Mouse (Mus musculus) liver, postnatal 0 days (tissue): Measurements from ENCODE around the gene Tac2. TPM values are rescaled to one million over a fixed set of nuclear protein-coding genes. Genes with fewer than 3 reads are reported as not detected.

ENCODE experiments used
- ATAC-seq: fragments of 200-750 bp; cut with Nextera tagmentation; 2 replicates; pipeline ENCODE4 v1.8.0; 2017; ENCODE audit warnings: mild to moderate bottlenecking, moderate library complexity
- DNase-seq: peaks from one replicate; pipeline ENCODE4 v3.0.0-alpha.2; 2016
- H3K27ac ChIP-seq: fragments of 300-500 bp; sonication (generic); 2 replicates; pipeline ENCODE4 v1.5.1; 2014; ENCODE audit warnings: antibody characterized with exemption, moderate library complexity, mild to moderate bottlenecking, low read depth
- H3K27me3 ChIP-seq: fragments of 300-500 bp; sonication (generic); 2 replicates; pipeline ENCODE4 v1.6.1; 2014; ENCODE audit warnings: low read length, control low read depth, mixed read lengths; ENCODE audit not compliant: insufficient read depth
- H3K36me3 ChIP-seq: fragments of 300-500 bp; sonication (generic); replicated peaks from 2 replicates; pipeline ENCODE4 v1.6.1; 2014; ENCODE audit warnings: mild to moderate bottlenecking, control low read depth, low read length, moderate library complexity, mixed read lengths; ENCODE audit not compliant: insufficient read depth
- H3K4me1 ChIP-seq: fragments of 300-500 bp; sonication (generic); 2 replicates; pipeline ENCODE4 v1.6.1; 2014; ENCODE audit warnings: antibody characterized with exemption, mild to moderate bottlenecking, control low read depth; ENCODE audit not compliant: insufficient read depth
- H3K4me2 ChIP-seq: fragments of 300-500 bp; sonication (generic); 2 replicates; pipeline ENCODE4 v1.6.1; 2014; ENCODE audit warnings: low read depth, mild to moderate bottlenecking, low read length, moderate library complexity, mixed read lengths
- H3K4me3 ChIP-seq: fragments of 300-500 bp; sonication (generic); 2 replicates; pipeline ENCODE4 v1.5.1; 2014; ENCODE audit warnings: low read depth, low read length
- H3K9ac ChIP-seq: fragments of 300-500 bp; sonication (generic); replicated peaks from 2 replicates; pipeline ENCODE4 v1.6.1; 2014; ENCODE audit warnings: mild to moderate bottlenecking, moderate library complexity
- H3K9me3 ChIP-seq: fragments of 300-500 bp; sonication (generic); 2 replicates; pipeline ENCODE4 v1.6.1; 2016; ENCODE audit warnings: mild to moderate bottlenecking, control low read depth, low read length, mixed read lengths
- CTCF ChIP-seq: sonication (generic); IDR thresholded peaks from 2 replicates; pipeline ENCODE4 v1.5.1; 2016; ENCODE audit warnings: antibody characterized with exemption, low read depth
- EP300 ChIP-seq: IDR thresholded peaks from 2 replicates; pipeline ENCODE4 v1.6.1; 2016; ENCODE audit warnings: antibody characterized with exemption, low read depth, mild to moderate bottlenecking
- WGBS: fragments of 180-500 bp; shearing (Covaris S2); extraction: QIAGEN DNeasy Blood & Tissue Kit; methylation state at CpG from one replicate; pipeline ENCODE4 v1.1.7; 2014; ENCODE audit not compliant: insufficient replicate concordance; 5-methylcytosine and 5-hydroxymethylcytosine counted together
- polyA plus RNA-seq: library from polyadenylated mRNA; unstranded; fragments of >200 nt; fragmentation: Nextera tagmentation; extraction: Ambion mirVana; gene quantifications from 2 replicates; pipeline ENCODE4 v1.2.1, GENCODE M21; 2015

The Tac2 gene
- polyA plus RNA-seq, 1 experiment from 2014 or later: 2.3 TPM

DNA sequence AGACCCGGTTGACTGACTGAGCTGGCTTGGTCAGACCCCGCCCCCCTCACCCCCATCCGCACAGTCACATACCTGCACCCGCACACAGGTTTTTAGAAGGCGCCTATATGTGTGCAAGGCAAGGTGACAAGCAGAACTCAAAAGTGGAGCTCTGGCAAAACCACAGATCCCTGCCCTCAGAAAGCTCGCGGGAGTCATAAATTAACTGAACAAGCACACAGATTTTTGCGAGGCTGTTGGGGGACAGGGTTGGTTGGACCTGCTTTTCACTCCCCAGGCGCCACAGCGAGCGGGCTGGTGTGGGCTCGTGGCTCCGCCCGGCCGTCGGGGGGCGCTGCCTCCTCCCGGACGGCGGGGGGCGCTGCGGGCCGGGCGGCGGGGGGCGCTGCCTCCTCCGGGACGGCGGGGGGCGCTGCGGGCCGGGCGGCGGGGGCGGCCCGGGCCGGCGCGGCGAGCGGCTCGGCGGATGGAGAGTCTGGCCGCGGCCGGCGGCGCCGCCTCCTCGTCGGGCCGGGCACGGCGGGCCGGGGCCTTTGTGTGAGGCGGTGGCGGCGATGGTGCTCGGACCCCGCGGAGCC lies 14.9 kb downstream of the Tac2 start, which contains the start of gene Zbtb39:
Gene Zbtb39, plus strand, starts transcription at position 456 of the 578 bp plus-strand sequence.
- 1% methylated on average over 28 of the region's 61 CpGs for WGBS
- Histone ChIP-seq H3K27ac (peak within 1 kb of the TSS; percentile 90), H3K9me3 (no peaks in the 10 kb centered on the region), H3K27me3 (no peaks in the 10 kb centered on the region), H3K4me2 (peak within 1 kb of the TSS; percentile 89), H3K4me1 (peaks cover 31% of the 10 kb centered on the region), H3K36me3 (peaks cover 28% of the 10 kb centered on the region), H3K4me3 (peak within 1 kb of the TSS; percentile 82), H3K9ac (peak within 1 kb of the TSS; percentile 95)
- DNase-seq (peak; percentile 85), ATAC-seq (peak; percentile 77)
- peak; percentile 62 for TF ChIP-seq CTCF
- TF ChIP-seq EP300: no peak

DNA sequence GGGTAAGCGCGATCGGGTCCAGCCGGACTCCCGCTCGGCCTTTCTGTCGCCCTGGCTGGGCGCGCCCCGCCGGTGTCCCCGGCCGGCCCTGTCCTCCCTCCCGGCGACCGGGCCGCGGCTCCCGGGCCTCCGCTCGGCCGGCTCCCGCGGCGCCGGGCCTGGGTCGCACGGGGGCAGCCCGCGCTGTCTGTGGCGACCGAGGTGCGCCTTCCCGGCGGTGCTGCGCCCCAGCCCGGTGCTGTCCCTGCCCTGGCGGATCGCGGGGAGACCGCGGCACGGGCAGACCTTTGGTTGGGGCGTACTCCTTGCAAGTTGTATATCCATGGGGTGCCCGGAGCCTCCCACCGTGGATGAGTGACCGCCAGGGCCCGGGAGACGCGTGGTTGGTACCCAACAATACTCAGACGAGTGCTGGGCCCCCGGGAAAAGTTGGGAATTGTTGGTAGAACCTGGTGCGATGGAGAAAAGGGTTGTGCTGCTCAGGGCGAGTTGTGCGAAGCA lies 15.4 kb downstream of the Tac2 start:
- Histone ChIP-seq H3K9me3 (no peaks in the 10 kb centered on the region), H3K9ac (peak overlapping the region; percentile 95), H3K4me2 (peak overlapping the region; percentile 89), H3K27ac (peak overlapping the region; percentile 90), H3K4me3 (peak overlapping the region; percentile 82), H3K36me3 (peaks cover 31% of the 10 kb centered on the region), H3K27me3 (no peaks in the 10 kb centered on the region), H3K4me1 (peaks cover 34% of the 10 kb centered on the region)
- DNase-seq: peak; percentile 51
- peak; percentile 32 for ATAC-seq
- TF ChIP-seq EP300 (no peak), CTCF (no peak)
- under 1% methylated on average over 51 of the region's 55 CpGs for WGBS

DNA sequence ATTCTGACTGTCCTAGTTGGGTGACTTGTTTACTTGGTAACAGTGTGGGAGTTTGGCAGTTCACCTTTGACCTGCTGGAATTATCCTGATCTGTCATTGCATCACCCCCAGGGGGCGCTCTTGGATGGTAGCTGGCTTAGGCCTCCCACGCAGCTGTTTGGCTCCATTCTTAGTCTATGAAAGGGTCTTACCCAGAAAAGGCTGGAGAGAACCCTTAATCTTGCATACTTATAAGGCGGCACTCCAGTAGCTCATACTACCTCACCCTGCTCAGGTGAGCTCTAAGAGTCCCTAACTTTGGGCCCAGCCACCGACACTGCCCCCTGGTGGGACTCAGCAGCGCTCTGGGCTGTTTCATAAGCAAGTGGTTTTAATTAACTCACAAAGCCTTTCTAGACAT lies 20.4 kb downstream of the Tac2 start:
- ATAC-seq (peak; percentile 35), DNase-seq (peak; percentile 77)
- Histone ChIP-seq H3K9me3 (no peaks in the 10 kb centered on the region), H3K4me1 (peaks cover 37% of the 10 kb centered on the region), H3K27ac (no peak overlapping the region; the same call in 1 of the 2 replicates), H3K4me3 (no peak overlapping the region), H3K27me3 (no peaks in the 10 kb centered on the region), H3K9ac (no peak overlapping the region), H3K4me2 (no peak overlapping the region), H3K36me3 (peaks cover 38% of the 10 kb centered on the region)
- TF ChIP-seq CTCF (peak; percentile 78), EP300 (no peak)
- 71% methylated on average over 5 of the region's 5 CpGs for WGBS

DNA sequence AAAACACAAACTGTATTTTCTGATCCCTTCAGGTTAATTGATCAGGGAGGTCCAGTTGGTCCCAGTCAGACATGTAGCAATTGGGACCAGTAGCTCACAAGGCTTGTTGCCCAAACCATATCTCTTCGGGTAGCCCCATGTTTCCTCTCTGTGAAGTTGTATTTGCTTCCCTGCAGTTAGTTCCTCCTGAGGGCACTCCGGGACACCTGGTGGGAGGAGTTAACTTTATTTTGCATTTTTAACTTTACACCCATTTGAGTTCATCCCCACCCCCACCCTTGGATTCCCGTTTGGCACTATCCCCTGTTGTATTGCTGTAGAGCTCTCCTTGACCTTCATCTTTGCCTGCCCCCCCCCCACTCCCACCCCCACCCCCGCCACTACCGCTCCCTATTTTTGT lies 21.6 kb downstream of the Tac2 start:
- Histone ChIP-seq H3K4me1 (peaks cover 36% of the 10 kb centered on the region), H3K27me3 (no peaks in the 10 kb centered on the region), H3K27ac (peak overlapping the region; percentile 17), H3K4me3 (no peak overlapping the region), H3K9ac (no peak overlapping the region), H3K9me3 (no peaks in the 10 kb centered on the region), H3K4me2 (no peak overlapping the region), H3K36me3 (peaks cover 38% of the 10 kb centered on the region)
- WGBS: 38% methylated on average over 5 of the region's 5 CpGs
- TF ChIP-seq CTCF (no peak), EP300 (no peak)
- ATAC-seq (no peak), DNase-seq (no peak)

DNA sequence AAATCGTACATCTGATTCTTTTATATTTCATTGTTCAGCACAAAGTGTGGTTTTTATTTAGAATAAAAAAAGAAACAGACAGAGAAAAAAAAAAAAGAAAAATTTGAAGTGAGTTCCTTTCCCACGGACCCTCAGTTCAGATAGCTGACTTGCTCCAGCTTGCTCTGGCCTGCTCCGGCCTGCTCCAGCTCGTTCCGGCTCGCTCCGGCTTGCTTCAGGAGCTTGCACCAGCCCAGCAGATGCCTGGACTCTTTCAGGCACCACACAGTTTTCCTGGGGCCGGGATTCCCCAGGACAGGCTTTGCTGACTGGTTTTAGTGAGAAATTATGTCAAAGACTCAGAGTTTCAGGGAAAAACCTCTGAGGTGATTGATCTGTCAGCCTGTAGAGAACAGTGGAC lies 23.0 kb downstream of the Tac2 start:
- DNase-seq (no peak), ATAC-seq (no peak)
- Histone ChIP-seq H3K36me3 (peaks cover 29% of the 10 kb centered on the region), H3K4me2 (no peak overlapping the region), H3K9me3 (no peaks in the 10 kb centered on the region), H3K4me3 (no peak overlapping the region), H3K4me1 (peaks cover 36% of the 10 kb centered on the region), H3K27me3 (no peaks in the 10 kb centered on the region), H3K9ac (peak overlapping the region; percentile 27; the same call in 1 of the 2 replicates), H3K27ac (peak overlapping the region; percentile 93)
- WGBS: 82% methylated on average over 8 of the region's 8 CpGs
- no peak for TF ChIP-seq CTCF
- no peak for TF ChIP-seq EP300

DNA sequence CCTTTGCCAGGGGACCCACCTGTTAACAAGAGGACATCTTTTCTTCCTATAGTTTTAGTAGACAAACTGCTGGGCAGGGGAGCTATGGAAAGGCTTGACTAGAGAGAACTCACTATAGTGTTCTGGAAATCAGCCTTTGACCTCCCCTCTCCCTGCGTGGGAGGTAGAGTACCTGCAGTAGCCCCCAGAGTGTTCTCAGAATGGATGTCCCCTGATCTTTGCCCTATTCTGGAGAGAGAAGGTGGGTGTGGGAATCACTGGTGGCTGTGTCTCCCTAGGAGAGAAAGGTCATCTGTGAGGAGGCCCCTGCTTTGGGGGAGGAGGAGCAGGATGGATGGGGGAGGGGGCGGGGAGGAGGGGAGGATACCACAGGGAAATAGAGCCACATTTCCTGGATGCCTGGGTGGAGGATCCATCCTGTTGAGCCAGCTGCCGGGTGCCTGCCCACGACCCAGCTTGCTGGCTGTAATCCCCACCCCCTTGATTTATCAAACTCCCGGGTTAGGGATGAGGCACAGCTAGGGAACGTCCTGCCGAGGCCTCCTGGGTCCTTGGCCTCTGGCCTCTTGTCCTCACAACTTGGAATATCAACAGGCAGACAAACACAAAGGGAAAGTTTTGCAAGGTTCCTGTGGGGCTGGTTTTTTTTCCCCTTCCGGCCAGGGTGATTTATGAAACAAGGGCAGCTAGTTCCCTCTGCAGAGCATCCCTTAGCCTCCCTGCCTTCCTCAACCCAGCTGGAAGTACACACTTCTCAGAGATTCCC lies 24.8 kb downstream of the Tac2 start:
- H3K27ac ChIP-seq: peak overlapping the region; percentile 93
- TF ChIP-seq EP300 (peak; percentile 72), CTCF (no peak)
- H3K9ac ChIP-seq: peak overlapping the region; percentile 53
- peaks cover 11% of the 10 kb centered on the region for H3K36me3 ChIP-seq
- WGBS: 14% methylated on average over 8 of the region's 8 CpGs
- H3K4me1 ChIP-seq: peaks cover 36% of the 10 kb centered on the region
- ATAC-seq (peak; percentile 81), DNase-seq (peak; percentile 74)
- H3K27me3 ChIP-seq: no peaks in the 10 kb centered on the region
- peak overlapping the region; percentile 24 for H3K4me3 ChIP-seq
- H3K9me3 ChIP-seq: no peaks in the 10 kb centered on the region
- H3K4me2 ChIP-seq: peak overlapping the region; percentile 53
